Mouse (Mus musculus): ENCODE results near the gene Olfr101.

Olfr101 gene

DNA sequence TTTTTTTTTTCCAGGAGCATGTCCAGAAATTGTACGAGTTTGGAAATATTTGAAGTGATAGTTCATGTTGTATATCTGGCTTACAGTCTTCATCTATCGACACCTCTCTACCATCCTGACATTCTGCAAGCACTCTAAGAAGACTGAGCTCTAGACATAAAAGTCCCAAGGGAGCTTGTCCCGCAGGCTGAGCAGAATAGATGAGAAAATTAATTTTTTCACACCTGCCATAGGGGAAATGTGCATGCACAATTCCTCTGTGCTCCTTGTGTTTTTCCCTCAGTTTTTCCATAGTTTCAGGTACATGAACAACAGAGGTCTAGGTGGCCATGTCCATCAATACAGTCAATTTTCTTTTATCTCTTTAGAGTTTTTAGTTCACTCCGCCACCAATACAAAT lies at the start of gene Olfr101:
Gene Olfr101 (minus strand): TSS at position 101 of the 400 bp plus-strand sequence.
- DNase-seq (ENCODE audit: low spot score): no peak

GRCm38 (mm10) chr17:37339598-37339997 lies 35.5 kb upstream of the Olfr101 start, which contains the start of gene Olfr103:
Gene Olfr103, minus strand, starts transcription at chr17:37339698.
- DNase-seq (ENCODE audit: low spot score): no peak

DNA sequence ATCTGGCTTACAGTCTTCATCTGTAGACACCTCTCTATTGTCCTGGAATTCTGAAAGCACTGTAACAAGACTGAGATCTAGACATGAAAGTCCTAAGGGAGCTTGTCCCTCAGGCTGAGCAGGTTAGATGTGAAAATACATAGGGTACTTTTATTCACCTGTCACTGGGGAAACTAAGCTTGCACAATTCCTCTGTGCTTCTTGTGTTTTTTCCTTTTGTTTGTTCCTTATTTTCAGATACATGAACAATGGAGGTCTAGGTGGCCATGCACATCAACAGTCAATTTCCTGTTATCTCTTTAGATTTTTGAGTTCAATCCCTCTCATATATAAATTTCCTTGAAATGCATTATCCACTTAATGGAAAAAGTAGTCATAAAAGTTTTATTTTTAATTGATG lies 12.8 kb upstream of the Olfr101 start, which contains the start of gene Olfr102:
Gene Olfr102 (minus strand): TSS at position 101 of the 400 bp plus-strand sequence.
- DNase-seq (ENCODE audit: low spot score): no peak

GRCm38 (mm10) chr17:37310146-37310699 lies 6.1 kb upstream of the Olfr101 start:
- DNase-seq (ENCODE audit: low spot score): no peak

GRCm38 (mm10) chr17:37308483-37308882 lies 4.4 kb upstream of the Olfr101 start:
- no peak for DNase-seq (ENCODE audit: low spot score)

- no peak for DNase-seq (ENCODE audit: low spot score)
These were observed 20.8 kb downstream of the Olfr101 start, which contains the start of gene Olfr99 for GRCm38 (mm10) chr17:37283360-37283759. Gene Olfr99, minus strand, starts transcription at chr17:37283460.

GRCm38 (mm10) chr17:37280331-37280730 lies 23.8 kb downstream of the Olfr101 start:
- DNase-seq (ENCODE audit: low spot score): no peak

DNA sequence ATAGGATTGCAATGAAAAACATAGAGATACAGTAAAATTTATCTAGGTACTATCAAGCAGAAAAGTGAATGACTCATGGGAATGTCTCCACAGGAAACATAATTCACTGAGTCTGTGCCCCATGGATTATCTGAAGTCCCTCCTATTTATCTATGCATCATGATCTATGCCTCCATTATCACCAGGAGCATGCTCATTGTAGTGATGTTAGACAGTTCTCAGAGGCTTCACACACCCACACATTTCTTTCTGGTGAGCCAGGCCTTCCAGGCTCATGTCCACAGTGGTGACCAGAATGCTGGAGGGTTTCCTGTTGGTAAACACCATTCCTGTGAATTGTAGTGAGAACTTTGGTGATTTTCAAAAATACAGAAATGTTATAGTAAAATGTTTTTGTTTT lies 27.5 kb downstream of the Olfr101 start:
- no peak for DNase-seq (ENCODE audit: low spot score)

GRCm38 (mm10) chr17:37275626-37276248 lies 28.4 kb downstream of the Olfr101 start:
- no peak for DNase-seq (ENCODE audit: low spot score)

DNA sequence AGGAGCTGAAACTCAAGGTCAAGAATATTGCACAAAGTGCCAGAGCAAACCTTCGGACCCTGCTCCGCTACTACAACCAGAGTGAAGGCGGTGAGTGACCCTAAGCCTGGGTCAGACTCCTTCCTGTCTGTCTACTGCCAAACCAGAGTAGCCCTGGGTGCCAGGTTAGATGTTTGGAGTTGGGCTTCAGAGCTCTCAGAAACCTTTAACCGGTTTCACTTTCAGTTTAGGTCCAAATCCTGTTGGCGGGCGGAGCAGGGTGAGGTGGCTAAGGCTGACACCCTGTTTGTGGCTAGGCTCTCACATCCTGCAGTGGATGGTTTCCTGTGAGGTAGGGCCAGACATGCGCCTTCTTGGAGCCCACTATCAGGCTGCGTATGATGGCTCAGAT lies 33.4 kb downstream of the Olfr101 start:
- DNase-seq (ENCODE audit: low spot score): no peak

DNA sequence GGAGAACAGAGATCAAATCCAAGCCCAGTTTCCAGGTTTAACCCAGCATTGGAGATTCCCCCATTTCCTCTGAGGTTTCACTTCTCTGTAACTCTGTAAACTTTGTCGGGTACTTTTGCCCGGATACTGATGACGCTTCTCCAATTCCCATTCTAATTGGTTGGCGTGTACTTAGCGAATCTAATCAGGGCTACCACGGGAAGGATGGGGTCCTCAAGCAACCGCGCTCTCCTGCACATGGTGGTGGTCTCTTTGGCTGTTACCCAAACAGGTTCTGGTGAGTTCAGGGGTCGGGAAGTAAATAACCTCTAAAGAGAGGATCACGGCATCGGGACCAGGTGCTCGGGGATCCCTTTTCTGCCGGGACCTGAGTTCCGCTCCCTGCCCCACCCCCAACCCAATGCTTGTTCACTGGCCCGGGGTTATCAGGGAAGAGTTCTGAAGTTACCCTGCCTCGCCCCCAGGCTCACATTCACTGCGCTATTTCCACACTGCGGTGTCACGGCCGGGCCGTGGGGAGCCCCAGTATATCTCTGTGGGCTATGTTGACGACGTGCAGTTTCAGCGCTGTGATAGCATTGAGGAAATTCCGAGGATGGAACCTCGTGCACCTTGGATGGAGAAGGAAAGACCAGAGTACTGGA lies 33.9 kb downstream of the Olfr101 start, which contains the start of gene H2-M3:
Gene H2-M3 (plus strand): TSS at position 163 of the 644 bp plus-strand sequence.
- DNase-seq (ENCODE audit: low spot score): peak; percentile 92

DNA sequence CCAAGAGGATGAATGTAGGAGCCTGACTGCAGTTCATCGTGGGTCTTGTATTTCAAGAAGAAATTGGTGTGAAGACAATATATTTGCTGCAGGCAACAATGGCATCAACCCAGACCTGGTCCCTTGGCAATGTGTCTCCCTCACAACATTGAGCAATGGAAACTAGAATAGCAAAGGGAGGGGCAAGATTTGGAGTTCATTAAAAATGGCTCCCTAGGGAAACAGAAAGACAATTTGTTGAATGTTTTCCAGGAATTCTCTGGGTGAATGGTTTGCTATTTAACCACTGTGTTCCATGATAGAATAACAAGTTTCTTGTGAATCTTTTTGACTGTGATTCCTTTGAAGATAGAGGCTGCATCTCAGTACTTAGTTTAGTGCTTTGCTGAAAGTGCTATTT lies 40.5 kb downstream of the Olfr101 start, which contains the start of gene Olfr98:
Gene Olfr98 (minus strand): TSS at position 124 of the 400 bp plus-strand sequence.
- no peak for DNase-seq (ENCODE audit: low spot score)

- no peak for DNase-seq (ENCODE audit: low spot score)
These were observed 53.6 kb downstream of the Olfr101 start for GRCm38 (mm10) chr17:37250544-37250943.

DNA sequence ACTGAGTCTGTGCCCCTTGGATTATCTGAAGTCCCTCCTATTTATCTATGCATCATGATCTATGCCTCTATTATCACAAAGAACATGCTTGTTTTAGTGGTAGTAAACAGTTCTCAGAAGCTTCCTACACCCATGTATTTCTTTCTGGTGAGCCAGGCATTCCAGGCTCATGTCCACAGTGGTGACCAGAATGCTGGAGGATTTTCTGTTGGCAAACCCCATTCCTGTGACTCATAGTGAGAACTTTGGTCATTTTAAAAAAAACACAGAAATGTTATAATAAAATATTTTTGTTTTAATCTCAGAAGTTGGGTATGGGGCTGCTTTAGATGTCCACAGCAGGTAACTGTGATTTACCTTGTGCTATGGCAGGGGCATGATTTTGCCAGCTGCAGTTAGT lies 54.7 kb downstream of the Olfr101 start:
- no peak for DNase-seq (ENCODE audit: low spot score)
